Mouse (Mus musculus) gonadal fat pad, adult 2 months (tissue): ENCODE results near the gene Rb1. TPM values are rescaled to one million over a fixed set of nuclear protein-coding genes. Genes with fewer than 3 reads are reported as not detected.

Experiments
- DNase-seq: peaks from one replicate; pipeline ENCODE4 v3.0.0-alpha.2; 2012; ENCODE audit warnings: low read depth
- polyA plus RNA-seq: library from polyadenylated mRNA; depleted of rRNA; stranded (reverse); fragments of >200 nt; gene quantifications from 2 replicates; pipeline ENCODE4 v1.2.3, GENCODE M21; 2012; rRNA removed

Rb1 gene
- polyA plus RNA-seq = 8.8 and 9.9 TPM in 2 replicates

GRCm38 (mm10) chr14:73325456-73326381, at the start of gene Rb1:
Rb1 (minus strand) TSS chr14:73325822.
- DNase-seq = no peak

- no peak for DNase-seq
These were observed 48.8 kb upstream of the Rb1 start for GRCm38 (mm10) chr14:73374315-73374890.

GRCm38 (mm10) chr14:73373606-73374005, 48.0 kb upstream of the Rb1 start:
- no peak for DNase-seq

GRCm38 (mm10) chr14:73372990-73373389, 47.4 kb upstream of the Rb1 start:
- DNase-seq = no peak

GRCm38 (mm10) chr14:73371577-73371976, 46.0 kb upstream of the Rb1 start:
- DNase-seq = no peak

- no peak for DNase-seq
These were observed 45.2 kb upstream of the Rb1 start for GRCm38 (mm10) chr14:73370695-73371372.

- no peak for DNase-seq
These were observed 44.6 kb upstream of the Rb1 start for GRCm38 (mm10) chr14:73370078-73370670.

GRCm38 (mm10) chr14:73369634-73370033, 44.0 kb upstream of the Rb1 start:
- DNase-seq = no peak

- DNase-seq = no peak
These were observed 43.3 kb upstream of the Rb1 start for GRCm38 (mm10) chr14:73368966-73369365.

- DNase-seq = no peak
These were observed 42.6 kb upstream of the Rb1 start for GRCm38 (mm10) chr14:73368221-73368620.

GRCm38 (mm10) chr14:73366278-73366677, 40.7 kb upstream of the Rb1 start:
- DNase-seq = no peak

GRCm38 (mm10) chr14:73363782-73364181, 38.2 kb upstream of the Rb1 start:
- no peak for DNase-seq

GRCm38 (mm10) chr14:73354700-73355099, 29.1 kb upstream of the Rb1 start:
- no peak for DNase-seq

GRCm38 (mm10) chr14:73351118-73351517, 25.5 kb upstream of the Rb1 start:
- no peak for DNase-seq

- DNase-seq = no peak
These were observed 24.4 kb upstream of the Rb1 start for GRCm38 (mm10) chr14:73350029-73350428.

GRCm38 (mm10) chr14:73349061-73349670, 23.5 kb upstream of the Rb1 start:
- no peak for DNase-seq

- no peak for DNase-seq
These were observed 21.7 kb upstream of the Rb1 start for GRCm38 (mm10) chr14:73347302-73347701.

GRCm38 (mm10) chr14:73345614-73346013, 20.0 kb upstream of the Rb1 start:
- DNase-seq = no peak

- DNase-seq = no peak
These were observed 14.6 kb upstream of the Rb1 start for GRCm38 (mm10) chr14:73340051-73340755.

GRCm38 (mm10) chr14:73339615-73340014, 14.0 kb upstream of the Rb1 start:
- DNase-seq = no peak
